Mouse (Mus musculus): ENCODE data around the gene Ppp3ca.

GRCm38 (mm10) chr3:136697626-136698191 lies 27.8 kb downstream of the Ppp3ca start:
- TF ChIP-seq POLR2A (IDR thresholded peaks at IDR 0.05; ENCODE audit: borderline replicate concordance, low read depth, low read length) (no peak), CTCF (IDR thresholded peaks at IDR 0.05; ENCODE audit: low read depth, low read length) (no peak)

All from bone marrow macrophage, adult 2 months (primary cell).